Mouse (Mus musculus) cerebral cortex, adult 2 months (tissue): ENCODE results near the gene Dnajc12.

Experiments
- whole genome bisulfite sequencing: fragments of 180-500 bp; shearing (Covaris S2); methylation state at CpG from one replicate; pipeline ENCODE4 v1.1.7; 2018; 5-methylcytosine and 5-hydroxymethylcytosine counted together

Gene Dnajc12

GRCm38 (mm10) chr10:63386444-63386843 is 4.2 kb downstream of the Dnajc12 start:
- WGBS = under 1% methylated on average over 19 of the region's 19 CpGs

GRCm38 (mm10) chr10:63386991-63387390 is 4.7 kb downstream of the Dnajc12 start:
- WGBS = 4% methylated on average over 10 of the region's 10 CpGs

GRCm38 (mm10) chr10:63388948-63389347 is 6.7 kb downstream of the Dnajc12 start:
- WGBS = 72% methylated on average over 4 of the region's 4 CpGs

GRCm38 (mm10) chr10:63396963-63397362 is 14.7 kb downstream of the Dnajc12 start:
- 94% methylated on average over 10 of the region's 10 CpGs for WGBS

GRCm38 (mm10) chr10:63402731-63403504 is 20.7 kb downstream of the Dnajc12 start:
- WGBS = 83% methylated on average over 5 of the region's 5 CpGs

- 93% methylated on average over 2 of the region's 2 CpGs for WGBS
Measured at GRCm38 (mm10) chr10:63403636-63404035, 21.4 kb downstream of the Dnajc12 start.

- 41% methylated on average over 16 of the region's 16 CpGs for WGBS
Measured at GRCm38 (mm10) chr10:63410162-63410956, 28.1 kb downstream of the Dnajc12 start.

- 97% methylated on average over 6 of the region's 7 CpGs for WGBS
Measured at GRCm38 (mm10) chr10:63411674-63412073, 29.4 kb downstream of the Dnajc12 start.

- 90% methylated on average over 17 of the region's 17 CpGs for WGBS
Measured at GRCm38 (mm10) chr10:63412756-63413155, 30.5 kb downstream of the Dnajc12 start.

- 85% methylated on average over 7 of the region's 7 CpGs for WGBS
Measured at GRCm38 (mm10) chr10:63415287-63415686, 33.0 kb downstream of the Dnajc12 start.

- WGBS = 70% methylated on average over 7 of the region's 7 CpGs
Measured at GRCm38 (mm10) chr10:63415850-63416249, 33.6 kb downstream of the Dnajc12 start.

GRCm38 (mm10) chr10:63417061-63417460 is 34.8 kb downstream of the Dnajc12 start:
- 53% methylated on average over 5 of the region's 5 CpGs for WGBS

GRCm38 (mm10) chr10:63421739-63422735 is 39.8 kb downstream of the Dnajc12 start, which contains the start of gene Gm7075:
Gene Gm7075, minus strand, starts transcription at chr10:63421789.
- 87% methylated on average over 18 of the region's 18 CpGs for WGBS

GRCm38 (mm10) chr10:63422736-63422992 is 40.4 kb downstream of the Dnajc12 start:
- WGBS = 58% methylated on average over 5 of the region's 5 CpGs

GRCm38 (mm10) chr10:63423591-63424474 is 41.6 kb downstream of the Dnajc12 start:
- WGBS = 75% methylated on average over 9 of the region's 9 CpGs

GRCm38 (mm10) chr10:63427146-63427545 is 44.9 kb downstream of the Dnajc12 start:
- WGBS = 85% methylated on average over 8 of the region's 8 CpGs

- WGBS = 17% methylated on average over 19 of the region's 19 CpGs
Measured at GRCm38 (mm10) chr10:63428243-63429022, 46.2 kb downstream of the Dnajc12 start.

GRCm38 (mm10) chr10:63429023-63429340 is 46.7 kb downstream of the Dnajc12 start:
- WGBS = 3% methylated on average over 11 of the region's 11 CpGs

GRCm38 (mm10) chr10:63429380-63429779 is 47.1 kb downstream of the Dnajc12 start:
- under 1% methylated on average over 34 of the region's 34 CpGs for WGBS

- WGBS = under 1% methylated on average over 55 of the region's 55 CpGs
Measured at GRCm38 (mm10) chr10:63429785-63430305, 47.6 kb downstream of the Dnajc12 start, which contains the start of gene Ctnna3. Gene Ctnna3, plus strand, starts transcription at chr10:63430098.
